Mouse (Mus musculus) left cerebral cortex, postnatal 10 days (tissue): ENCODE measurements around the gene Supt3. TPM values are rescaled to one million over a fixed set of nuclear protein-coding genes. Genes with fewer than 3 reads are reported as not detected.

ENCODE experiments used
- DNase-seq, 2 experiments: peaks; one replicate each; pipeline ENCODE4 v3.0.0; 2021 to 2022; ENCODE audit warnings: low spot score in 2 of 2, mixed read lengths in 1 of 2; ENCODE audit errors: extremely low spot score in 1 of 2
- intact Hi-C: fragments of 180-260 bp; cut with DNase I; formaldehyde crosslinking; loops from one replicate; pipeline ENCODE4 v1.15.1; 2025
- total RNA-seq, 2 experiments: library from RNA; stranded (reverse); gene quantifications; 2 replicates each; pipeline ENCODE4 v1.2.3; 2021

The Supt3 gene
- total RNA-seq, 2 experiments from 2014 or later = 16.1 to 16.3 TPM

GRCm38 (mm10) chr17:45028441-45028840 lies 251.5 kb downstream of the Supt3 start:
- no peak for DNase-seq
- intact Hi-C loops = no loop called here

DNA sequence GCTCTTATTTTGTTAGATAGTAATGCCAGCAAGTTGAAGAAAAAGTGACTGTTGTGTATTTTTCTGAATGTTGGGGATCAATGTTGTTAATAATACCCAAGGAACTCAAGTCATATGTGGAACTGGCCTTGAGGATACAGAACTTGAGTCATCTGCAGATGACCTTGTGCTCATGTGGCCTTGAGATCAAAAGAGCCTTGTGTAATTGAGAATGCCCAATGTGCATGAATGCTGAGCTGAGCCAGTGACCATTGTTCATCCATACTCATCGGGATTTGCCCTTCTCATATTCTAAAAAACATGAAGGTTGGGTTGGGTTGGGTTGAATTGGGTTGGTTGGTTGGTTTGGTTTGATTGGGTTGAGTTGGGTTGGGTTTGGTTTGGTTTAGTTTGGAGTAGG lies 252.2 kb downstream of the Supt3 start:
- intact Hi-C loops = no loop called here
- no peak for DNase-seq

DNA sequence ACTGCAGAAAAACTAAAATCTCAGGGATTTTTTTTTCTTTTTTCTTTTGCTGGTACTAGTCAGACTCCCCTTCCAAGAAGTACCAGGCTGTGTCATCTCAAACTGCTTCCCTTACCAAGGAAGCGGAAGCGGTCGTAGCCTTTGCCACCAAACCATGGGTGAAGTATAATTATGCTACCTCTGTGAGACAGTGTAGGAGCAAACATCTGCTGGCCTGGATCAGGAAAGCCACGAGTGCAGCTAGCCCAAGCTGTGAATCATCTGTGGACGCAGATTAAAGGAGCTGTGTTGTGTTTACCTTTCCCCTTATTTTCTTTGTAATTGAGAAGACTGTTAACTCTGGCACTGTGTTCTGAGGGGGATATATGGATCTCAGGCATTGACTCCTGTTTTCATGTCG lies 255.3 kb downstream of the Supt3 start:
- DNase-seq = no peak
- intact Hi-C loops = no loop called here

GRCm38 (mm10) chr17:45033617-45034016 lies 256.7 kb downstream of the Supt3 start:
- no peak for DNase-seq
- intact Hi-C loops = no loop called here

- intact Hi-C loops = no loop called here
- DNase-seq = no peak
Observed at GRCm38 (mm10) chr17:45041084-45041483, 264.1 kb downstream of the Supt3 start.

- intact Hi-C loops = no loop called here
- peak in 1 of 2 experiments; percentile 20 for DNase-seq
Observed at GRCm38 (mm10) chr17:45045804-45046203, 268.9 kb downstream of the Supt3 start.

- no peak for DNase-seq
- intact Hi-C loops = no loop called here
Observed at GRCm38 (mm10) chr17:45046583-45046982, 269.6 kb downstream of the Supt3 start.

GRCm38 (mm10) chr17:45047236-45047635 lies 270.3 kb downstream of the Supt3 start:
- intact Hi-C loops = no loop called here

GRCm38 (mm10) chr17:45051971-45052370 lies 275.0 kb downstream of the Supt3 start:
- DNase-seq = no peak
- intact Hi-C loops = no loop called here

More at GRCm38 (mm10) chr17:45047236-45047635, 270.3 kb downstream of the Supt3 start:
- DNase-seq = no peak

DNA sequence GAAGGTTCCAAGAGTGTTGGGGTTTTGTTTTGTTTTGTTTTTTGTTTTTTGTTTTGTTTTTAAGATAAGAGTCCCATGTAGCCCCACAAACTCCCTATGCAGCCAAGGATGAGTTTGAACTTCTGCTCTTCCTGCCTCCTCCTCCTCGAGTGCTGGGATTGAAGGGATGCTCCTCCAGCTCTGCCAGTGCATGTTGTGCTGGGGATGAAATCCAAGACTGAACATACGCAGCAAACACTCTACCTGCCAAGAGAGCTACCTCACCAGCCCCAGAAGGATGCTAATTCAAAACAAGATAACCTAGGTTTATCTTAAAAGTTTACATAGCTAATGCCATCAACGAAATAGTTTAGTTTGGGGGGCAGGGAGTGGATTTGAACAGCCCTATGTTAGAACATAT lies 276.4 kb downstream of the Supt3 start:
- intact Hi-C loops = no loop called here
- no peak for DNase-seq

DNA sequence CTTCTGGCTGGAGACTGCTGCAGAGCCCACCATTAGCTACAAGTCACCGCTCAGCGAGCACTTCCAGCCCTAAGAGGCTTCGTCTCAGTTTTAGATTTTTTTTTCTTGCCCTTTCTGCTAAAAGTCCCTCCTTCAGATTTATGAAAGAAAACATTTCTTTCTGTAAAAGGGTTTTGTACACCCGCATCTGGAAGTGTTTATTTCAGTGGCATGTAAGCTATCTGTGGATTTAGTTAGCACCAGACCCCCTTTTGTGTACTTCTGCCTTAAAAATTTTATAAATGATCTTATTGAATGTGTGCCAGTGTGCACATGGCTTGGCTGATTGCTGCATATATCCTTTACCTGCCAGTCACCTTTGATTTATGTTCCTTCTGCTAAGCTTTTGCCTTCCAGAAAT lies 277.6 kb downstream of the Supt3 start:
- intact Hi-C loops = no loop called here
- DNase-seq = no peak

DNA sequence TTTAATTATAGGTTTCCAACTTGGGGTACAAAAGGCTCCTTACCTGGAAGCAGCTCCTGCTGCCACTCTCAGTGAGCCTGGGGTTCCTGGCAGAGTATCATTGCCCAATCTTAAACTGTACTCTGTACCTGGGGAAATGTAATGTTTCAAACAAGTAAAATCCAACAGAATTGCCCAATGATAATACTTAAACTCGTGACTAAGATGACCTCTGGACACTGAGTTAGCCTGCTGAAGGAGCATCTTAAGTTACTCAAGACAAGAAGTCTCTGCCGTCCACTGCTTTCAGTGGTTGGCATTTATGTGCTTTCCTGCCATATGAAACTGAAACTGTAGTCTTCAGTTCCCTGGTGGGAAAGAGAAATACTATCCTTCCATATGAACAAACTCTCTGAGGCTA lies 279.9 kb downstream of the Supt3 start:
- no peak for DNase-seq
- intact Hi-C loops = no loop called here

DNA sequence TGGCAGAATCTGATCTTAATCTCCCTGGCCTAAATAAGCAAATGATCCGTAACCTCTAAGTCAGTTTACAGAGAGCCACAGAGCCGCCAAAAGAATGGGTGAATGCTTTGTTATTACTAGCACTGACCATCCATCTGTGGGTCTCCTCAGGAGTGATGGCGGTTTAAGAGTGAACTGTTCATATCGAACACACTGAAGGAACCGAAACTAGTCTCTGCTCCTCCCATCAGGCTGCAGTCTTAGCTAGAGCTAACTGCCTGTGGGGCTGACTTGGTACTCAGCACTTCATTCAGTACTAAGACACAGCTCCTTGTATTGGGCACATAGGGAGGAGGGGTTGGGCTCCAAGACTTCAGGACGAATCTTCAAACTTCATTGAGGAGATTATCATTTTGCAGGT lies 280.8 kb downstream of the Supt3 start:
- DNase-seq = no peak
- intact Hi-C loops = no loop called here

DNA sequence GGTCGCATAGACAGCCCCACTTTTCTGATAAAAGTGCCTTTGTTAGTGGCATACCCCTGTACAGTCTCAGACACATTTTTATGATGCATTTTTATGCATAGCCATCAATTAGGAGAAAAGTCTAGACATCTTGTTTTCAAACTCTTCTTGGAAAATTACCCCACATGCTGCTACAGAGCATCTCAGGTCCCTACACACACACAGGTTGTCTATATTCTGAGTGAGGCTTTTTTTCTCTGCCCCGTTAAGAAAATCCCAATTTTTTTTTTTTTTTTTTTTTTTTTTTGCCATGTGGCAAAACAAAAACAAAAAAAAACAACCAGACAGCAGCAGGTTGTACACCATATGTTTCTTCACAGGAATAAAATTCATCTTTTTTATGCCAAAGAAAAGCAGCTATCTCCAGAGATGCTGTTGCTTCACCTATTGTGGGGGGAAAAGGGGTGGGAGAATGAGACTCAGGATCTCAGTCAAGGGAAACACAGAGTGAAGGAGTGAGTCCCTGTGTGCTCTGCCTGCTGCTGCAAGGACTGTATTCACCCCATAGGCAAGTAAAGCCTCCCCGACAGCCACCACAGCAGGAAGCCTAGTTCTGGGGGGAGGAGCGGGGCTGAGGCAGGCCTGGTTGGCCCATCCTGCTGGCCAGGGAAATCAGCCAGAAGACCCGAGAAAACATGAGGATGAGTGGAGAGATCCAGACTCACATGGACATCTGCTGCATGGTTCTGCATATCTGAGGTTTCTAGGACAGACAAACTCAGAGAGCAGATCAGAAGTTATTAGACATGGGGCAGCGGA lies 281.8 kb downstream of the Supt3 start:
- no peak for DNase-seq
- intact Hi-C loops = no loop called here

GRCm38 (mm10) chr17:45063776-45064175 lies 286.8 kb downstream of the Supt3 start:
- DNase-seq = peak in 1 of 2 experiments; percentile 72
- intact Hi-C loops = loop anchor here (10.0 kb wide), 1 partner anchor 311 kb away; no protein-coding TSS in a partner anchor

DNA sequence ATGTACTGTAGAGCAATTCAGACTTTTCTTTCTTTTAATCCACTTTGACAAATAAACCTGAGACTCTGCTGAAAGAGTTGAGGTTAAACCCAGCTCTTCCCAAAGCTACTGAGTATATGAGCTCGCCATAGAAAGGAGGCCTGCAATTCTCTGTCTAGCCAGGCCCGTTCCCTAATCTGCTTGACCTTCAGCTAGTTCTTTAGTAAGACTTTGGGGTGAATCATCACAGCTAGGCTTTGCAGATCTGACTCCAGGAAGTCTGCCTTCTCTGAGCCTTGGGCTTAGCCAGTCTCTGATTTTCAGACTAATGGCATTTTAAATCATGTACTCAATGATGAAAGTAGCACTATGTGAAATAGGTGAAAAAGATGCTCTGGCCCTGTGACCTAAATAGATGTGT lies 288.5 kb downstream of the Supt3 start:
- intact Hi-C loops = loop anchor here (10.0 kb wide), 1 partner anchor 309 kb away; no protein-coding TSS in a partner anchor
- no peak for DNase-seq

GRCm38 (mm10) chr17:45067441-45067840 lies 290.5 kb downstream of the Supt3 start:
- no peak for DNase-seq
- intact Hi-C loops = loop anchor here (10.0 kb wide), 1 partner anchor 307 kb away; no protein-coding TSS in a partner anchor

DNA sequence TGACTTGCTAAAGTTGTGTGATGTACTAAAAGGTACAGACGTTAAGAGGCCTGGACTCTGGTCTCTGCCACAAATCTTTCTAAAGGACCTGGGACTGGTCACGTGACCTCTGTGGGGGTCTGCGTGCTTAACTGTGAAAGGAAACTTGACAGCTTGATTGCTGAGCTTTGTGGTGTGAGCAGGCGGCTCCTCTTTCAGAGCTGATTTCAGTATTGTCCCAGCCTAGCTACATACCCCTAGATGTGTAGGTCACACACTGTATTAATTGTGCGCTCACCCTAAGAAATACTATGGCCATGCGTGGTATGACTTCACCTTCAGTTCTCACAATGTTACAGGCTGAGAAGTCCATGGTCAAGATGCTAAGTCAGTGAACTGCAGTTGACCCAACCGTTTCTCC lies 291.4 kb downstream of the Supt3 start:
- intact Hi-C loops = loop anchor here (10.0 kb wide), 1 partner anchor 306 kb away; no protein-coding TSS in a partner anchor

GRCm38 (mm10) chr17:45072495-45073347 lies 295.8 kb downstream of the Supt3 start:
- intact Hi-C loops = no loop called here
- no peak for DNase-seq

More for the DNA sequence above, 291.4 kb downstream of the Supt3 start:
- no peak for DNase-seq

GRCm38 (mm10) chr17:45073348-45073634 lies 296.3 kb downstream of the Supt3 start:
- intact Hi-C loops = no loop called here
- no peak for DNase-seq
